Mouse (Mus musculus) central nervous system, embryonic 14 days (tissue): ENCODE data around the gene Ell2. TPM values are rescaled to one million over a fixed set of nuclear protein-coding genes. Genes with fewer than 3 reads are reported as not detected.

Experiments
- polyA plus RNA-seq: library from polyadenylated mRNA; depleted of rRNA; stranded (reverse); fragments of >200 nt; gene quantifications from 2 replicates; pipeline ENCODE4 v1.2.3, GENCODE M21; 2012; rRNA removed

The Ell2 gene
- polyA plus RNA-seq = 1.5 and 3.0 TPM in 2 replicates

DNA sequence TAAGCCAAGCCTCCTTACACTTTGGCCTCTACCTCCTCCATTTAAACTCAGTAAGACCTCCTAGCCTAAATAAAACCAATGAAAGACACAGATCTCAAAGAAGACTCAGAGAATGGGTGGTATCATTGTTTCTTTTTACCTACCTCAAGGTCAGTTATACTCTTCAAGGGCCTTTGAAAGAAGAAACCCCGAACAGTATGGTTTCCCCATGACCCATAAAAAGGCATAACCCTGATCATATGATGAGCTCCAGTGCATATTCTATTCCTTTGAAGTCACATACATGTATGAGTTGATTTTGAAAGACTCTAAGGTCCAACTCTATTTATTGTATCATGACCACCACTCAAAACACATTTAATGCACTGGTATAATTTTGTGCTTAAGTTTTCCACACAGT, at the start of gene Ell2:
Gene Ell2 (plus strand): TSS at position 301 of the 400 bp plus-strand sequence.

Other genes starting within 250 kb of the Ell2 start
- gene Glrx, start 133.1 kb downstream of the Ell2 start, polyA plus RNA-seq = 30.0 and 30.3 TPM in 2 replicates
- gene Rhobtb3, start 237.2 kb downstream of the Ell2 start, polyA plus RNA-seq = 22.8 and 23.8 TPM in 2 replicates